Mouse (Mus musculus): ENCODE measurements at regions not wholly inside any gene's neighbourhood (a gene's known extent, or its start where the extent isn't known, plus 50 kb on each side); places are given as distances from the start of the nearest gene placed in this dataset.

DNA sequence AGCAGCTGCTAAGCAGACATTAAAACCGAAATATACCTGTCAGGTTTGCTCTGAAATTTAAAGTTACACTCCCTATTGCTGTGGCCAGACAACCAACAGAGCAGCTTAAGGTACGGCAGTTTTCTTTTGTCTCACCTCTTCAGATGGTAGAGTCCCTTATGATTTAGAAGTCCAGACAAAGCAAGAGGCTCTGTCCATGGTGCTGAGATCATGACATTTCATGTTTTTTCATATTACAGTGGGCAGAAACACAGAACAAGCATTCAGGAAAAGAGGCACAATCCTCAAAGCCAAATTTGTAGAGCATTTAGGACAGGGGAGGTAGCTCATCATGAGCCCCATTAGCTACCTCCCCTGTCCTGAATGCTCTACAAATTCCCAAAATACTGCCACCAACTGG lies 620.0 kb downstream of the Dnah5 start:
- no peak for DNase-seq (ENCODE audit: extremely low spot score in 1 of 2, low spot score in 1 of 2)

DNA sequence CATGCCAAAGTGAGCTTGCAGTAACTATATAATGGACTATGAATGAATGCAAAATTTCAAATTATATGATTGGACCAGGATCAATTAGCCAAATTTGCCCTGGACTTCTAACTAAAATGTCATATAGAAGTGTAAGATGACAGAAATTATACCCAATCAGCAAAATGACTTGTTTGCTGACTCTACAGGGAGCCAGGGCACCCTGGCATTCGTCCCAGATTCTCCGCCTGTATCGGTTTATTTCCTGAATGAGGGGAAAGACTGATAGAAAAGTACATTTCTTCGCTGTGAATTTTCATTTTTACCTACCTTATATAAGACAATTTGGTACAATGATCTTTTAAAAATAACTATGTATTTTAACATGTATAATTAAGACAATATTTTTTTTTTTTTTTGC lies 631.3 kb downstream of the Dnah5 start:
- no peak for DNase-seq (ENCODE audit: extremely low spot score in 1 of 2, low spot score in 1 of 2)

DNA sequence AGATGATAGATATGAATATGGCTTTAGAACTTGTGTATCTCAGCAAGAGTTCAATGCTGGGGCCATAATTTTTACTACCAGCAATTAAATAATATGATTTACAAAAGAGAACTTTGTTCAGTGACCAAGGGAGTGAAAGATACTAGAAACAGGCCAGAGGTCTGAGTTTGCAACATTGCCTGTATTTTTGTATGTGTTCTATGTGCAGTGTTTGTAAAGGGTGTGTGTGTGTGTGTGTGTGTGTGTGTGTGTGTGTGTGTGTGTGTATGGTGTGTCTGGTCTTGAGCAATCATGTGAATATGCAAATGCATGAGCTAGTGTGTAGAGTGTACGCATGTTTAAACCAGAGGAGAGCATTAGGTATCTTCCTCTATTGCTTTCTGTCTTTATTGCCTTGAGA lies 636.8 kb downstream of the Dnah5 start:
- DNase-seq (ENCODE audit: extremely low spot score in 1 of 2, low spot score in 1 of 2) = no peak

DNA sequence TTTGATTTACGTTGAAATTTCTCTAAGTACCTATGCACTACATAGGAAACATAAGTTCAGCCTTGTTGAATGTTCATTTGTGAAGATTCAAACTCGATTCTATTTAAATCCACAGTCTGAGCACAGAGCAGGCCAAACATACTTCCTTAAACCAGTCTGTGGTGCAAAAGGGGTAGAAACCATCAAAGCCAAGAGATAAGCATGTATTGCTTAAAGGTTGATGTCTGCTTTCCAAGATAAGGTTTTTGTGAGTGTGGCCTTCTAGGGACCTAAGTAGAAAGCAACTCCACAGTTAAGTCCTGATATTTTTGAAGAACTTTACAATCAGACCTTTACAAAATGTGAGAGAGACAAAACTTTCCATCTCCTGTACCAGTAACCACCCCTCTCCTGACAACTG lies 652.9 kb downstream of the Dnah5 start:
- DNase-seq (ENCODE audit: extremely low spot score in 1 of 2, low spot score in 1 of 2) = no peak

DNA sequence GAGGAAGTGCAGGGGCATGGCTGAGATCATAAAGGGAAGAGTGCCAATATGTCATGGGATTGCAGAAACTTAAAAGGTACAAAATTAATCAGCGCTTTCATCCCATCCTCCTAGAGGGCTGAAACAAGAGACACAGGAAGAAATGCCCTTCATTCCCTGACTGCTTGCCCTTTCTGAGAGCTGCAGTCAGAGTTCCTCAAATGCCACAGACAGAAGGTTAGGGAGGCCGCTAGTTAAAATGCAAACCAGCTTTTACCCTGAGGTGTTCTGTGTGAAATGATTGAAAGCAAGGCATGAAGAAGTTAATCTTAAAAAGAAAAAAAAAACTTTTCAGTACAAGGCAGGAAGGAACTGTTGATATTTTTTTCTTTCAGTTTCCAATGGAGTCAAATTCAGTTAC lies 654.6 kb downstream of the Dnah5 start:
- DNase-seq (ENCODE audit: extremely low spot score in 1 of 2, low spot score in 1 of 2) = no peak

DNA sequence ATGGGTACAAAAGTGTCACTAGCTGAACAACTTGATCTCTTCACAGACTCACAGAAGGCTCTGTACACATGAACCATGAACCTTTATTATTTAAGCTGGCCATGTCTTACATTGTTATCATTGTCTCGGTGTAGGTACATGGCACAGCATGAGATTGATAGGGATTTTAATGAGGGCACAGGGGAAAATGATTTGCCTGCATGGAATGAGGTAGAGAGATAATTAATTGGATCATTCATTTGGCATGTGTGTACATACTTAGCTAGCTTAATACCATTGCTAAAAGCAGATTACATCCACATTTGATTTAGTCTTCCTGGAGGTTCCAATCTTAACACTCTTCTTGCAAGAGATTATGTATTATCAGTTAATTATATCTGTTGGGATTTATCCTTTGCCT lies 660.5 kb downstream of the Dnah5 start:
- DNase-seq (ENCODE audit: extremely low spot score in 1 of 2, low spot score in 1 of 2) = no peak

DNA sequence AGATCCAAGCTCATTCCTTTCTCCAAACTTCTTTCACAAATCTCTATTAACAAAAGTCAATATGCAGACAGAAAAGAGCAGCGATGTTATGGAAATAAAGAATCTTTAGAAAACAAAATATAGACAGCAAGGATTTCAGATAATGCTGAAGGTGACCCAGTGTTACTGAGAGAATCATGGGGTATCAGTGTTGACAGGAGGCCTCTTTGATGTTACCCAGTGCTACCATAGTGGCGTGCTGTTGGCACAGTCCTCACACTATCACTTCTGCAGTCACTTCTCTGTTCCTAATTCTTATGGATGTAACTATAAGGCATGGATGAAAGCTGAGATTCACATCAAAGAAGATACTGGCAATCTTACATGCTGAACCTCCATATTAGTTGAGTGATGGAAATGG lies 661.4 kb downstream of the Dnah5 start:
- DNase-seq (ENCODE audit: extremely low spot score in 1 of 2, low spot score in 1 of 2) = no peak

DNA sequence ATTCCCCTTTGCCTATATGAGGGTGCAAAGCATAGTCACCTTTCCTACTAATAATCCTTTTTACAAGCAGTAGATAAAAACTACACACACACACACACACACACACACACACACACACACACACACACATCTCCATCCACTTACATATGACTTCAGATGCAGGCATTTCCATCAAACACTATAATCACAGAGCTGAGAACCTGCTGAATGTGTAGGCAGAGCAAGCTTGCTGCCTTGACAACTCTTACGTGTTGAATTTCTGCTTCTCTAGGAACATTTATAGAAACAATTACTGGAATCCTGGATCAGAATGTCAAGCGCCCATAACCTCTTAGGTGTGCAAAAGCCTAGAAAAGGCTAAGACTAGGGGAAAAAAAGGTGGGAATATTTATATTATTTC lies 669.4 kb downstream of the Dnah5 start:
- peak in 1 of 2 experiments; percentile 30 for DNase-seq (ENCODE audit: extremely low spot score in 1 of 2, low spot score in 1 of 2)

DNA sequence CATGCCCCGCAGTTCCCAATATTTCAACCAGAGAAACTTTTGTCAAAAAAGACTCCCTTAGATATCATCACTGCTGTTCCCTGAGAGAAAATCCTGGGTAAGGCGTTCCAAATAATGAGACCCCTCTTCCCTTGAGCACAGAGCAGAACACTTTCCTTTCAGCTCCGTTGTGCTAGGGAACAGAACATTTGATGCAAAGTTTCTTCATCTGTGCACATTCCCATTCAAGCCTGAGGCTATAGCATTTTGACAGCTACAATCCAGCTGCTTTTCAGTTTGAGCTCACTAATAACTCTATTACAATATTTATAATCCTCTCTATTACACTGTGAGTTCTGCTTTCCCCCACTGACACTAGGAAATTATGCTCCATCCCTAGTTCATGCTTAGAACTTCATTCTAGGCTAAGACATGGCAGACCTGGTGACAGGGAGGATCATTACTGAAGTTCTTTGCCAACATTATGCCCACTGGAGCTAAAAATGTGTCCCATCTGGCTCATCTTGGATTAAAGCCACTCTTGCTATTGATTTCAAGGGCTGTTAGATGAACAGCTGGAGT lies 692.8 kb downstream of the Dnah5 start:
- DNase-seq (ENCODE audit: extremely low spot score in 1 of 2, low spot score in 1 of 2) = peak in 1 of 2 experiments; percentile 6

DNA sequence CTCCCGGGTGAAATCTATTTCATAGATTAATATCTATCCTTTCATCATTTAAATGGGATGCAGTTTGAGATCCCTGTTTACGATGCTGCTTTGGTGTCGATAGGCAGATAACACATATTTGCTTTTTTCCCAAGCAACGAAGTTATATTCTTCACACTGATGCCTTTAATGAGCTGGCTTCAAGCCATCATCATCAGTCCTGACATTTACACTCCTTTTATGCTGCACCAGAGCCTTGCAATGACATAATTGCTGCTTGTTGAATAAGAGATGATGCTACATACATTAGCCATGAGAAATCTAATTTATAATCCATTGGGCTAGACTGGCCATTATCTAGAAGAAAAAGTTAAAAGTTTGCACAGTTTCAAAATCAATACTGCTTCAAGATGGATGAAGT lies 718.9 kb downstream of the Dnah5 start:
- DNase-seq (ENCODE audit: extremely low spot score in 1 of 2, low spot score in 1 of 2) = no peak

DNA sequence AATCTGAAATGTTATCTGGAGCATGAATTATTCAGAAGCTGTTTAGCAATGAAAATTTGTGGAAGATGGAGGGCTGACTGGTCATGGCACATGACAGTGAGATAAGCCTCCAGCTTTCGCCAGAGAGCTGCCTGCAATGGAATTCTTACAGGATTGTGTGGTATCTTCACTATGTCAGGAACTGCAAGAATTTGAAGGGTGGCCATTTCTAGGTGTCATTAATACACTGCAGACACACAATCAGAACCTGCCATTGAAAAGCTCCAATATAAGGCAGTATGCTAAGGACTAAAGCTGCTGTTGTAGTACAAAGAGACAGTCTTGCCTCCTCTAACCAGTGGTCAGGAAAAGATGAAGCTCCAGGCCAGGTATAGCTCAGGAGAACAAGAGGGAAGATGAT lies 744.7 kb downstream of the Dnah5 start:
- DNase-seq (ENCODE audit: extremely low spot score in 1 of 2, low spot score in 1 of 2) = no peak

Measured in frontal cortex, adult 2 months (tissue).